Mouse (Mus musculus) lung, adult 18-20 months (tissue): ENCODE measurements around the gene Plekhh2.
"Not testable (repeated sequence)": the region's sequence is repeated elsewhere in the genome, so short reads cannot be mapped to it uniquely, and the experiment has no call there.

Source experiments
- DNase-seq, 2 experiments: peaks; one replicate each; pipeline ENCODE4 v3.0.0; 2022; ENCODE audit warnings: mixed read lengths in 2 of 2

Gene Plekhh2

DNA sequence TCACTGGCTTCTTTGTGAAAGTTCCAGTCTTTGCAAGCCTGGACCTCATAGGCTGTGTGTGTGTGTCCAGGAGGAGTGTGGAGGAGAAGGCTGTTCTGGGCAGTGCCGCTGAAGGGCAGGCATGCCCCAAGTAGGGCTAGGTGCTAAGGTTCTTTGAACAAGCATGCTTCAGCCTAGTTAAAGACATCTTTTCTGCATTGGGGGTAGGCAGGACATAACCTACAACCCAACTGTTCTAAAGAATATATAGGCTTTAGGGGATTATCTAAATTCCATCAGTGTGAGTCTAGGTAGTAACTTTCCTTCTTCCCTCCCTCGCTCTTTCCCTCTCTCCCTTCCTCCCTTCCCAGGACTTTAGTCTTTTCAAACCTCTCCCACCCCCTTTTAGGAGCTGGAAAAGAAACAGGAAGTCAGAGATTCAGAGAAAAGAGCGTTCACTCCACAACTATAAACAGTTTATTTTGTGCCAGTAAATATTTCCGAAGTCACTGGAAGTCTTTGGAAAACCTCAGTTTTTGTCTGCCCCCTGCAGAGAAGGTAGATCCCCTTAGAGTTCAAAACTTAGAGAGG is 906 bp downstream of the Plekhh2 start:
- DNase-seq: peak; percentile 12 to 21

GRCm38 (mm10) chr17:84515901-84516300 is 4.2 kb downstream of the Plekhh2 start:
- DNase-seq: no peak

DNA sequence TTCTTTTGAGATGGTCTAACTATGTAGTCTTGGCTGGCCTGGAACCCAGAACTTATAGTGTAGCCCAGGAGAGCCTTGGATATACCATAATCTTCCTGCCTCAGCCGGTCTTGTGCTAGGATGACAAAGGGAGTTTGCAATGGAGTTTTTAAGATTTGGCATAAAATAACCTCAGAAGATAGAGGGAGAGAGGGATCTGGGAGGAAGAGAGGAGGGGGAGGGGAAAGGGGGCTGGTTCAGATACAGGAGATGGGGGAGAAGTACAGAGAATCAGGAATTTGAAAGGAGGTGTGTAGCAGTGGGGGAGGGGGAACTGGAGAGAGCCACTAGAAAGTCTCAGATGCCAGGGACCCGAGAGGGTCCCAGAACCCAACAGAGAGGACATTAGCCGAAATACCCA is 7.7 kb downstream of the Plekhh2 start:
- DNase-seq: no peak

- no peak for DNase-seq
These were observed 8.4 kb downstream of the Plekhh2 start for GRCm38 (mm10) chr17:84520057-84520456.

GRCm38 (mm10) chr17:84529356-84529755 is 17.7 kb downstream of the Plekhh2 start:
- DNase-seq: no peak

- DNase-seq: no peak
These were observed 18.6 kb downstream of the Plekhh2 start for GRCm38 (mm10) chr17:84530202-84530796.

DNA sequence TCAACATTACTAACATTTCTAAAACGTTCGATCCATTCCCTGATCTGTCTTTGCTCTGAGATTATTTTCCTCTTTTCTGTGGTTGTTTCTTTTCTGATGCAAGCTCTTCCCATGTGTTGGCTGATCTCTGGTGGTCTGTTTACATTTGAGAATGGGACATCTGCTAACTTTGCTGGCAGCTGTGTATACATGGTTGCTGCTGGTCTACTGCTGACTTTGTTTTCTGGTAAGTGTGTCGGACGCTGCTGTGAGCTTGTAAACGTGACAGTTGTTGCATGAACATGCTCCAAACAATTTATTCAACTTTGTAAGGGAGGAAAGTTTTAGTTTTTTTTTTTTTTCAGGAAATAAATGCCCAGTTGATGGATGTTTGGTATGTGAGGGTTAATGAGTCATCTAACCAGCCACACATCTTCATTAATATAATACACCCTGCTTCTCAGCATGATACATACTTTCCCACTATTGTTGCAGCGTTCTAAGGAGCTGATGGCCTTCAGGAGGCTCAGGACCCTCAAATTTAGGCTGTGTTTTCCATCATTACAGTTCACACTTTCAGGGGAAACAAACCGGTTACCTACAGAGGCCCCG is 21.3 kb downstream of the Plekhh2 start:
- DNase-seq: no peak

DNA sequence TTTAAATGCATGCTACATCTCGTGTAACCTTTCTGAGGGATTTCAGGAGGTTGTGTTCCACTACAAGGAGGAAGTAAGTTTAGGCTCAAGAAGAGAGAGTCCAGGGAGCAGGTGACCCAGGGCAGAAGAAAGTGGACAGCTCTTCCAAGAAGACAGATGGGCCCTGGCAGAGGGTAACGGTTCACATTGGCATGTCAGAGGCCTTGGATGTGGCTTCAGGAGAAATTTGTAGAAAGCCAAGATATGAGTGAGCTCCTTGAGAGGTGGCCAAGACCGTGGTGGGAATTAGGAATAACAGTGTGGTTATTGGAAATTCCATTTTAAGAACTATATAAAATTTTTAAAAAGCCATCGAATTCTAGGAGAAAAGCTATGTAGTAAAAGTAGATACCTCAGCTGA is 22.1 kb downstream of the Plekhh2 start:
- DNase-seq: no peak

DNA sequence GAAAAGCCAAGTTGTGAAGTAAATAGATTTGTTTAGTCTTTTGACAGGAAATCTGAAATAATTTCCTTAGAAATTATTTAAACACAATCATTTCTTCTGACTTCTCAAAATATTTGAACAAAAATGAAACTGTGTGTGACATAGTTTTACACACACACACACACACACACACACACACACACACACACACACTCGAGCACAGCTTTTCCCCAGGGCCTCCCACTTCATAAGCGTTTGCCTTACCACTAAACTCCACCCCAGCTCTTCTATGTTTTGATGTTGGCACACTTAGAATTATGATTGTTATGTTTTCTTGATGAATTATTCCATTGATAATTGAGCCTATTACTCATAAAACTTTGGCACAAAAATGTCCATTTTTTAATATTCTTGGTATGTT is 22.9 kb downstream of the Plekhh2 start:
- no peak for DNase-seq

- DNase-seq: no peak
These were observed 23.5 kb downstream of the Plekhh2 start for GRCm38 (mm10) chr17:84535226-84535625.

DNA sequence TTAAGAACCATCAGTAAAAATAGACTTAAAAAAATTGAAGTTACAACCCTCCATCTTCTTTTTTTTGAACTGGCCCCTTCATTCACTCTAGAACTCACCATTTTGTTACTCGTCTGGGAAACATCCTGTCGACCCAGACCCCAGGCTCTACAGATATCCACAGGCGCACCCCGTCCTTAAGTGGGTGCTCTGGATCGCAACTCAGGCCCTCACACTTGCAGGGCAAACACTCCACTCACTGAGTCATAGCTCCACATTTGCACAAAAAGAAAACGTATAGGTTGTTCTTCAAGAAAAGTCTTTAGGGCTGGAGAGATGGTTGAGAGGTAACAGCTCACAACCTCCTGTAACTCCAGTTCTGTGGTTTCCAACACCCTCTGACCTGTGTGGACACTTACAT is 25.6 kb downstream of the Plekhh2 start:
- DNase-seq: peak; percentile 36 to 45

- DNase-seq: no peak
These were observed 26.3 kb downstream of the Plekhh2 start for GRCm38 (mm10) chr17:84537966-84538365.

DNA sequence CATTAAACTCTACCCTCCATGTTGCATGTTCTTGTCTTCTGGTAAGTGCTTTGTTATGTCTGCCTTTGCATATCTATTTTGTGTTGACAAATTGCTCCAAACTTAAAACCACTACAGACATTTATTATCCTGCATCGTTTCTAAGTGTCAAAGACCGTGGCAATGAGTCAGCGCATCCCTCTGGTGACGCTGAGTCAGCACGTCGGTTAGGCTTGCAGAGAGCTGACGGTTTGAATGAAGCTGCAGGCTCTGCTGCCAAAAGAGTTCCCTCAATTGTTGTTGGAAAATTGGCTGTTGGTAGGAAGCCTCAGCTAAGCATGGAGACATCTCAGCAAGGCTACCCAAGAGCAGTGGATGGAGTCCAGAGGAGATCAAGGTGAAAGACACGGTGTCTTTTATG is 28.9 kb downstream of the Plekhh2 start:
- no peak for DNase-seq

- DNase-seq: no peak
These were observed 39.5 kb downstream of the Plekhh2 start for GRCm38 (mm10) chr17:84550902-84551877.

- DNase-seq: no peak
These were observed 40.5 kb downstream of the Plekhh2 start for GRCm38 (mm10) chr17:84552230-84552629.

GRCm38 (mm10) chr17:84564264-84564663 is 52.6 kb downstream of the Plekhh2 start:
- not testable (repeated sequence) for DNase-seq

GRCm38 (mm10) chr17:84565762-84566161 is 54.1 kb downstream of the Plekhh2 start:
- DNase-seq: no peak

GRCm38 (mm10) chr17:84566773-84567555 is 55.3 kb downstream of the Plekhh2 start:
- no peak for DNase-seq

- no peak for DNase-seq
These were observed 57.1 kb downstream of the Plekhh2 start for GRCm38 (mm10) chr17:84568807-84569206.

DNA sequence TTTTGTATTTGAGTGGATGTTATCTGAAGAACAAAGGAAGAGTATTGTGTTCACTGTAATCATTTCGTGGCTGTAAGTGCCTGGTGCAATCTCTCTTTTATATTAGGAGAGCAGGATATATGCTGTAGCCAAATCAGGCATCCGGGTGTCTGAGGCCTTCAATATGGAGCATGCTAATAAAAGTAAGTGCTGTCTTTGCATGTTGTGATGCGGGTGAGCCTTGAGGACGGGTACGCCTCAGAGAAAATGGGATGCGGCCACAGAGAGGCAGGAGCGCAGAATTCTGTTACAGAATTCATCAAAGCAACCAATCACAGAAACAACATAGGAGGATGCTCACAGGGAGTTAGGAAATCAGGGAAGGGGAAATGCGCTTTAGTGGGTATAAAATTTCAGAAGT is 58.1 kb downstream of the Plekhh2 start:
- no peak for DNase-seq

DNA sequence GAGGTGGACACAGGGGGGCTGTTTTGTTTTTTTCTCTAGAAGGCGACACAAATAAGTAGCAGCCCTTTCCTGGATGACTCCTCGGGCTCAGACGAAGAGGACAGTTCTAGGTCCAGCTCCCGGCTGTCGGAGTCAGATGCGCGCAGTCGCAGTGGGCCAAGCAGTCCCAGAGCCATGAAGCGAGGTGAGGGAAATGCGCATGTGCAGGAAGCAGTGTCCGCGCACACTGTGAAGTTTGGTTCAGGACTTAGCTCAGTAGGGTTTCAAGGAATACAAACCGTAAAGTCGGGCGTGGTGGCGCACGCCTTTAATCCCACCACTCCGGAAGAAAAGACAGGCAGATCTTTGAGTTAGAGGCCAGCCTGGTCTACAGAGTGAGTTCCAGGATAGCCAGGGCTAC is 59.9 kb downstream of the Plekhh2 start:
- DNase-seq: no peak

- no peak for DNase-seq
These were observed 61.6 kb downstream of the Plekhh2 start for GRCm38 (mm10) chr17:84573305-84573704.

GRCm38 (mm10) chr17:84573940-84574339 is 62.2 kb downstream of the Plekhh2 start:
- no peak for DNase-seq
